Mouse (Mus musculus) yolk sac, embryonic 10.5 days (tissue): Measurements from ENCODE around the gene Anks1b.

Experiments used
- DNase-seq: peaks from one replicate; pipeline ENCODE4 v3.0.0-alpha.2; 2017; ENCODE audit warnings: low spot score

The Anks1b gene

DNA sequence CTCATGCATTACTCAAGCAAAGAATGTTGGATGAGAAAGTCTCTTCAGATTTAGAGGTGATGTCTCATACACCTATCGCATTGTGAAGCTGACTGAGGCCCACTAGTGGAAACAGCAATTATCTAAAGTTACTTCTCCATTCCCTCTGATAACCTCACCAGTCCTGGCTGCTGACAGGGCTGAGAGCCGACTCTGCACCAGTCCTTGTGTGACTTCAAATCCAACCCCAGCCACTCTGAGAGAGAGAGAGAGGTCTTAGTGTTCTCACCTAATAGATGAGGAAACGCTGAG lies 991.2 kb downstream of the Anks1b start:
- DNase-seq = no peak

DNA sequence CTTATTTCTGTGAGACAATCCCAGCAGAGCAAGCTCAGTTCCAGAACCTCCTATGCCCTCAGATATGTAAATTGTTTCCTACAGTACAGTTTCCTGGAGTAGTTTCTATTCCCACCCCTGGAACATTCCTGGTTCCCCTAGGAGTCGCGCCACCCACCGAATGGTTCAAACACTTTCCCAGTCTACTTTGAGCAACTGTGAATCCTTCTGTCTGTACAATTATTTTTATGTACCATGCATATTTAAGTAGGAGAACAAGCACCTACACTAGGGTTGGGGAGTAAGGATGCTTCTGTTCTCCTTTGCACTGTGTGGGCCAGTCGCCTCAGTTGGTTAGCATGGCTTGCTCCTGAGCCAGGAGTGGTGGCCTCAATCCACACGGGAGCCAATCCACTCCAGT lies 999.9 kb downstream of the Anks1b start:
- DNase-seq = no peak

DNA sequence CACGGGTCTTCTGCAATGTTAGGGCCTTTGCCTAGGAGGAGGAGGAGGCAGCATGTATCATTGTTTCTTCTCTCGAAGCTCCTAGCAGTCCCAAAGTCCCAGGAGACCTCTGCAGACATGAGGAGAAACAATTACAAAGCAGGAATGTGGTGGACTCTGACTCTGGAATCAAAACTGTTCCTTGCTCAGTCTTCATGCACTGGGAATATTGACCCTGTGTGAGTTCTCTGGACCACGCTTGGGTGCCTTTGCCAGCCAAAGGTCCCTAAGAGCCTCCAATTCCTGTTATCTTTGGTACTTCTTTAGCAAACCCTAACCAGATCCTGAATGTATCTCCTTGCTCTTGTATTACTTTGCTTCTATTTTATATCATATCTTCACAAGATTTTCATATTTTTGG lies 1000.9 kb downstream of the Anks1b start:
- DNase-seq = no peak

DNA sequence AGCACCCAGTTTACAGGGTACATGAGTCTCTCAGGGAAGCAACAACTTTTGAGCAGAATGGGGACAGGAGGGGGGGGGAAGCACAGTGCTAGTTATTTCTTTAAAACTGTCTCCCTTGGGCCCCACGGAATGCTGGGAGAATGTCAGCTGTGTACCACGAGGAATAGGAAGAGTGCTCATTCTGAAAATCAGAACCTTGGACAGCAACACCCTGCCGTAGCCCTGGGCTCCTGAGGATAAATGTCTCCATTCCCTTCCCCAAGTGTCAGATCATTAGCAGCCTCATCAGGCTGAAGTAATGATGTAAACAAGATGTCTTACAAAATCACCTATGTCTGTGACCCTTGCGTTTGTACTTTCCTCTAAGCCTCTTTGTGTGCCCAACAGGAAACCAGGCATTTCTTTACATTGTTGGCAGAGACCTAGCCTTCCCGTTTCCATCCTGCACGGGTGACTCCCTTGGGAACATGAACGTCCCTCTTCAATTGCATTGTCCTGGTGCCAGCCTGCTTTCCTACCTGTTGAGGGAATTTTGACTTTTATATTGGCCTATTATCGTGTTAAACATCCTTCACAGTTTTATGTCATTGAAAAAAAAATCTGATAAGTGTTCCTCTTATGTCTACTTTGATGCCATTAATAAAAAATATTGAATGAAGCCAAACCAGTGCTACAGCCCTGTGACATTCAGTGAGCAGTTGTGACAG lies 1007.7 kb downstream of the Anks1b start:
- peak; percentile 3 for DNase-seq

DNA sequence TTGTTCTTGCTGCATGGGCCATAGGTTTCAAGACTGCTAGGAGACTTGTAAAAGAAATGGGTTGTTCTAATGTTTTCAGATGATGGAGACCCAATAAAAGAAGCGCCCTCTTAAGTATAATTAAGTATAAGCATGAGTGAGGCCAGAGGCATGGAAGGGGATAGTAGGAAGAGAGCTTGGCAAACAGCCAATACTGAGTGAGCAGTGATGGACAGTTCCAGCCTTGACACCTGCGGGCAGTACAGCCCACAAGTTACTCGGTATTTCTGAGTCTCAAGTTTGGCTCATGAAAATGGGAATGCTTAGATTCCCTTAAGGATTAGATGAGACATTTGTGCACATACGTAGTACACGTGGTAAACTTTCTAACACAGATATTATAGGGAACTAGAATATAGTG lies 1016.3 kb downstream of the Anks1b start:
- no peak for DNase-seq

DNA sequence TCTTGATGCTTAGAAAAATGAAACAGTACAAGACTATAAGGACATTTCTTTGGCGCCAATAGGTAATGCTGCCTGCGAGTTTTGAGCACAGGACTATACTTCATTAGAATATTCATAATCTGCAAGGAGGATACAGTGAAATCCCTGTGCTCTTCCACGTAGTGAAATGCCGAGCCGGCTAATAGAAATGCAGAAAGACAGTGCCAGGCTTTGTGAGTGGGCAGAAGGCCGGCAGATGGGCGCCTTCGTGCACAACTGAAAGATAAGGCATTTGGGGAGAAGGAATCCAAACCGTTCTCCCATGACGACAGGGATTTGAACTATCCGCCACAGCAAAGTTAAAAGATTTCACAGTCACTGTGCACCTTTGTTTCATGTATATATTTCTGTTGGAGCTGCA lies 1019.4 kb downstream of the Anks1b start:
- DNase-seq = no peak

DNA sequence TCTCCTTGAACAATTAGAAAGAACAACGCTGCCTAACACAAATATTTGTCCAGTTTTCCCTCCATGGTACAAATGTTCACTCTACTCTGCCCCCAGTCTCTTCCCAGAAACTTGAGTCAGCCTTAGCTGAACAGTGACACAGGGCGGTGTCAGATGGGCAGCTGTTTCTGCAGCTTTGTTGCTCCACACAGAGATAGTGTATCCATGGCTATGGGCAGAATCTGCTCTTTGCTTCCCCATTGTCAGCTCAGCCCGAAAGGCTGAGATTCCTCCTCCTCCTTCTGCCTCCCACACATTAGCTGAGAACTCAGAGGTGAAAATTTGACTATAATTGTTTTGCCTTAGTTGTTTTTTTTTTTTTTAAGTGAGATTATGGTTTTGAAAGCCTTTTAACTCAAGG lies 1024.6 kb downstream of the Anks1b start:
- no peak for DNase-seq

DNA sequence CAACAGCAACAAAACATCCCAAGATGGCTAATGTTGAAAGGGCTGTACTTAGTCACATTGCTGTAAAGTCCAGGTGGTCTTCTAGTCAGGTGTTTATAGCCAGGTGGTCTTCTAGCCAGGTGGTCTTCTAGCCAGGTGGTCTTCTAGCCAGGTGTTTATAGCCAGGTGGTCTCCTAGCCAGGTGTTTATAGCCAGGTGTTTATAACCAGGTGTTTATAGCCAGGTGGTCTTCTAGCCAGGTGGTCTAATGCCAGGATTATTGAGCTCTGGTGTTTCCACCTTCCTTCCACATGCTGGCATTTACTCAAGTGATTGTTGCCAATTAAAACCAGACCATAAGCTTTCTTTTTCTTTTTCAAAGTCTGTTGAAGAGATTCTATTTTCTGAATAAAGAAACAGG lies 1030.9 kb downstream of the Anks1b start:
- no peak for DNase-seq

DNA sequence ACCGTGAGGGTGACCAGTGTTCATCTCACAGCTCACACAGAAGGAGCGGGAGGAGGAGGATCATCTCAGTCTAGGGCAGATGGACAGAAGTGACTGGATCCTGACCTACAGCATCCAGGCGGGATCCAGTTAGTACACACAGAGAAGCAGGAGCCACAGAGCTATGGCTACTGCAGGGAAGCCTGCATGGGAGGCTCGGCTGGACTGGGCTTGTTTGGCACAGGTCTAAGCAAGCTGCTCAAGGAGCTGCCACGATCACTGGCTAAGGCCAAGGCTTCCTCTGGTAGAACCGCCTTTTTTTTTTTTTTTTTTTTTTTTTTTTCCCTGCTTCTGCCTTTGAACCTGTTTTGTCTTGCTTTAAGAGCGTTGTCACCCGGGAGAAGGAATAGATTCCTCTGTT lies 1034.1 kb downstream of the Anks1b start:
- no peak for DNase-seq

DNA sequence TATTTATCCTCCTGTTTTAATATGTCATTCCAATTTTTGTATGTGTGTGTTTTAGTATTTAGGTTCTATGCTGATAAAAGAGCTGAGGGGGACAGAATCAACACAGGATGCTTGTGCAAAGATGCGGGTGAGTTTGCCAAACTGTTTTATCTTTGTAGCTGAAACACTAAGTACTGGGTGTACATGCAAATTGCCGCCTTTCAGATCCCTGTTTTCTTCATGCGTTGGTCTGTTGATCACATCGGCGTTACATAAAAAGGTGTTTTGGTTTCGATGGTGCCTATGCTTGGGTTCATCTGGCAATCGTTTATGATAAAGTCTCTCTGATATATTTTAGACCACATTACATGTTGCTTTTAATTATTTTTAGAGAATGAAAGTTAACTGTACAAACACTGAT lies 1050.2 kb downstream of the Anks1b start:
- no peak for DNase-seq

DNA sequence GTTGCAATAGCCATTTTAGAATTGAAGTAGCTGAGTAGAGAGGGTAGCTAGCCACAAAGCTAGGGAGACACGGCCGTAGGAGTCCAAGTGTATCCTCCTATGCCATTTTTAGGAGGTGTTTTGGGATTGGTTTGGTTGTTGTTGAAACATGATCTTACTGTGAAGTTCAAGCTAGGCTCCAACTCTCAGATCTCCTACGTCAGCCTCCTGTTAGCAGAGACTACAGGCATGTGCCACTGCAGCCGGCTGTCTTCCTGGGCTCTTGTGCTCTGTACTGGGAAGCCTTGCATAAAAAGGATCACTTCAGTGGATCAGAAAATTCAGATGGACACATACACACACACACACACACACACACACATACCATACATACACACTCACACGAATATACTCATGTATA lies 1059.8 kb downstream of the Anks1b start:
- no peak for DNase-seq

DNA sequence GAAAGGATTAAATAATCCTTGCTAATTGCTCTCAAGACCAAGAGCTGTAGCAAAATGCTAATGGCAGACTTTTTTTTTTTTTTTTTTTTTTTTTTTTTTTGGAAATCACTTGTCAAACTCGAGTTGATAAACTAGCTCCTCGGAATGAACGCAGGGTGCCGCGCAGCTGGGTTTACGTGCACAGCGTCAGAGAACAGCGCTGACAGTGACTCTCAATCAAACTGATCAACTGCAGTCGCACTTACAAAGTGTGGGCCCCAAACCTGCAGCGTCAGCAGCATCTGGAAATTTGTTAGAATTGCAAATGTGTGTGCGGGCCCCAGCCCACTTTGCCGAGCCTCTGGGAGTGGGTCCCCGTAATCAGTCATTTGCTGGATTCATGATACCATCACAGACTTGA lies 1061.4 kb downstream of the Anks1b start:
- DNase-seq = no peak

DNA sequence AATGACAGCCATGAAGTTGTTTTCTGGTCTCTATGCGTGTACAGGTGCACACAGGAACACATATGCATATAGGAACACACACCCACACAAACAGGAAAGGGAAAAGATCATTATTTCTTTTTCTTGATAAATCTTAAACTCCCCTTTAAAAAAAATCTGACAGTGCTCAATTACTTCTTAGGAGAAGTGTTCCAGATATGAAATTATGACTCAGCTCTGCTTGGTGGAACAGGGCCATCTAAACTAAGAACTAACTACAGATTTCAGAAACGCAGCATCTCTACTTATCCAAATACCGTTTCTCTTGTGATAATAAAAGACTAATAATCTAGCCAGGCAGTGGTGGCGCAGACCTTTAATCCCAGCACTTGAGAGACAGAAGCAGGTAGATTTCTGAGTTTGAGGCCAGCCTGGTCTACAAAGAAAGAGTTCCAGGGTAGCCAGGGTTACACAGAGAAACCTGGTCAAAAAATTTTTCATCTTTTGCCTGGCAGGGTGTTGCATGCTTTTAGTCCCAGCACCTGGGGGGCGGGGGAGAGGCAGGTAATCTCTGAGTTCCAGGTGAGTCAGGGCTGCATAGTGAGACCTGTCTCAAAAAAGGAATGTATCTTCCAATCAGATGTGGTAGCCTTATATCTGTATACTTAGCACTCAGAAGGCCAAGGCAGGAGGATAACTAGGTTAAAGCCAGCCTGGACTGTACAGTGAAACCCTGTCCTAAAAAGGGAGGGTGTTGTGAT lies 1064.6 kb downstream of the Anks1b start:
- no peak for DNase-seq

DNA sequence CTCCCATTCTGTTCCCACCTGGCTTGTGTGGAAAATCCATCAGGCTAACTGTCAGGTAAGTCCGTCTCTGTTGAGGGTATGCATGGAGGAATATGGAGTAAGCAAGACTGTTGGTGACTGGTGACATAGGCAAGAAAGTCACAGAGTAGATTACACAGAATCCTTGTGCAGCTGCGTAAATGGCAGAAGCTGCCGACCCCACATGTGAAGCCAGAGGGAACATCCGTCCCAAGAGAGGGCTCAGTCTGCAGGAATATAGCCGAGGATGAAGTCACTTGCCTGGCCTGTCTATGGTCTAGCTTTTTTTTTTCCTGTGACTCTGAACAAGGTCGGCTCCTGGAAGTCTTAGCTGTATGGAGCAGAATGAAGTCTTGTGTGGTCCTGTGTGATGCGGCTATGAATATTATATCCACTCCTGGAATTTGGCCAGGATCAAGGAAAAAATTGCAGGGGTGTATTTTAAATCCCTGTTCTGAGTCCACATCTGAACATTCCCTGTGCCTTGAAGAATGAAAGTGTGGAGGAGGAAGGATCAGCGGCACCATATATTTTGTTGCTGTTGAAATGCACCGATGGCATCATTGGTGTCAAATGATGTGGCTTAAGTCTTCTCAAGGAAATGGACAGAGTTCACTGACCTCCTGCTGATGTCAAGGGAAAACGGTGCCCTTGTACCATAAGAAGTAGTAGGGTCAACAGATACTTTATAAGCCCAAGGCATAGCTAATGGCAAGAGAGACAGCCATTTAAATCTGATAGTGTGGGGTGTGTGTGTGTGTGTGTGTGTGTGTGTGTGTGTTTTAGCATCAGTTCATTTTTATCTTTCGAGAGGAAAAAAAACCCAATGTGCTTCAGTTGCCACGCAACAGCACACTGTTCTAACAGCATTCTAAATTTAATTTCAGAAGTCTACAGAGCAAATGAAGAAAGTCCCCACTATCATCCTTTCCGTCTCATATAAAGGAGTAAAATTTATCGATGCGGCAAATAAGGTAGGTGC lies 1067.5 kb downstream of the Anks1b start:
- no peak for DNase-seq

DNA sequence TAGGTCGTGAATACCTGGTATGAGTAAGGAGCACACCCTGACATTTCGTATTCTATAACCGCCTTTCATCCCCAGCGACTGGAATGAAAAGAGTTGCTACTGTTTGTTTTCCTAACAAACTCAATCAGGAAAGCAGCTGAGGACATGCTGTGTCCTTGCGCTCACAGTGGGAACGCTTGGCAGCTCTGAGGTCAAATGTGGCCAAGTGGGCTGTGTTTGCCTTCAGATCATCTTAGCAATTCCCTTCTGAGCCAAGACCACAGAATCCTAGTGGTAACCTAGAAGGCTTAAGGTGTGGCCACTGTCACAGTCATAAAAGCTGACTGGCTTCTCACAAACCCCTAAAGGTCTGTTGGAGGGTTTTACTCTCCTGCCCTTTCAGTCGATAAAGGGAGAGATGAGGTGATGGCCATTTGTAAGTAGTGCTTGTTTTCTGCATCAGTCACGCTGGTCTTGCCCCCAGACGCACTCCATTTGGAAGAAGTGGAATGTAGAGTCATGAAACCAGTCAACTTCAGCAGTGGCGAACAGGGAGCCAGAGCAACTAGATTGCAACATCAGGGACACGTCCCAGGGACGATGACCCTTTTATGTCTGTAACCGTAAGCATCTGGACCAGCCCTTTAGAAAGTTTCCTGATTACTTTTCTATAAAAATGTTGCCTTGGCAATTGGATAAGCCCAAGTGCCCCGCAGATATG lies 1068.8 kb downstream of the Anks1b start:
- no peak for DNase-seq

DNA sequence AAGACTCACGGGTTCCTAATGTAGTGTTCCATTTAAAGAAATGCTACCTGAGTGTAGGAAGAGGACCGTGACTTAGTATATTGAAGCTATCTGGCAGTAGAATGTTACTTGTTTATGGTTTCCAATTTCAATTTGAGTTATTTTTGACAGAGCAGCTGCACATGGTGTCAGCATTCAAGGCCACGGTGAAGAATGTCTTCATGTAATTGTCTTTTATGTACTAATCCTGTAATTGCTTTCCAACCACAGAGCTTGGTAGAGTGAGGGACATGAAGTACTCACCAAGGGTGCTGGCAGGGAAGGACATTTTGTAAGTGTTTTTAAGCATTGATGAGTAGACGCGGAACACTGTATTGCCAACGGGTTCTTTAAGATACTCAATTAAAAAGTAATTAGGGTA lies 1073.7 kb downstream of the Anks1b start:
- no peak for DNase-seq

DNA sequence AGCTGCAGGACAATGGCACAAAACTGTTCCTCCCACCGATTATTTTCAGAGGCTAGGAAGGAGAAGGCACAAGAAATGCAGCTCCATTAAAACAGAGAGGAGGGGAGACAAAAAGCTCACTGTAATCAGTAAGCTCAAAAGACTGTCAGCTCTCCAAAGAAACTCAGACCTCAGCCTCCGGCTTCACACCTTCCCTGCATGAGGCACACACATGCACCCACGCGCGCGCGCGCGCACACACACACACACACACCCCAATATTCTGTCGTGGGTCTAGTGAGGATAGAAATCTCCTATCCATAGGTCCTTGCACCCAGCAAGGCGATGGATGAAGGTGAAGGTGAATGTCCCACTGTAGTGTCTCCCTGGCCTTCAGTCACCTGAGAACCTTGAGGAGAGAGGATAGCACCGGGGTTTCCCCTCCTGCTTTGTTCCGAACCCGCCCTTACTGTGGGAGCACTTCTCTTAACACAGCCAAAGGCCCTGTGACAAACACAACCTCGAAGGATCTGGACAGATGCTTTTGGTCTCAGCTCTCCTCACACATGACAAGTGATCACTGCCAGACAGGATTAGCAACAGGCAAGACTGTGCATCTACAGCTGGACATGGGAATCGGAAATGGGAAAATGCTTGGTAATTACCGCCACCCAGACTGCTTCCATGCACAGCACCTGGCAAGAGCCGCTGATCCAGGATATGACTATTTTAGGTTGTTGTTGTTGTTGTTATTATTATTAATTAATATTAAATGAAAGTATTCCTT lies 1074.5 kb downstream of the Anks1b start:
- DNase-seq = no peak

DNA sequence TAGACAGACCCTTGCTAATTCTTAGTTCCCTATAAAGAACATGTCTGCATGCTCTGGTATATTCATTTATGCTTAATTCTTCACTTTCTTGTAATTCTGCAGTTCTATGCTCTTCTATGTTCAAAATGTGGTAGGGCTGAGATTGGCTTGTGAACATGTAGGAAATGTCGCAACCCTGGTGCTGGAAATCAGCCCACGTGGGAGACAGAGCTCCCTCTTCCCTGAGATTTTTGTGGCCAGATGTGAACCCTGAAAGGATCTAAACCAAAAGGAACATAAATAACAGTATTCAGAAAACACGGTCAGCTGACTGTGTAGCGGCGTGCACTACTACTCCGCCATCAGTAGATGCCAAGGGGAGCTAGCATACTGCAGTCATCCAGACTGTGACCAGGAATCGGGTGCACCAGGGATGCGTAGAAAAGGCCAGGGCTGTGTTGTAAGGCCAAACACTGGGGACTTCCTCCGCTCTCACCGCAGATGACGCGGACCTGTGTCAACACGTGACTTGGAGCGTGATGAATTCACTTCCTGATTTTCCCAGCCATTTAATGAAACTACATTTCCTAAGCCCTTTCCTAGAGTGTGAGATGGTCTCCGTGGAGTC lies 1079.9 kb downstream of the Anks1b start:
- DNase-seq = no peak

DNA sequence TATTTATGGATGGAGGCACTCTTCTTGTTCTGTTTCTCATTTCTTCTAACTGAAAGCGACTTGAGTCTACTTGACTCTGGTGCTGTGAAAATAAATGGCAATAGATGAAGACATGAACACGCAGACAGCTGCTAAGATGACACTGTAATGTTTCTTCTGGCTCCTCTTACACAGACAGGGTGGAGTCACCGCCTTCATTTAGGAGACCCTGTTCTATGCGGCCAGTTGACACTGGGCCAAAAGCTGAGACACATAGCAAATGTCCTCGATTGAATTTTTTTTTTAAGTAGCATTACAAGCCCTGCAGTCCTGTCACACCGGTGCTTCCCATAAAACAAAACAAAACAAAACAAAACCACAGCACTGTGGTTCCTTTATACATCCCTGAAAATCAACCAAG lies 1080.5 kb downstream of the Anks1b start:
- DNase-seq = no peak

DNA sequence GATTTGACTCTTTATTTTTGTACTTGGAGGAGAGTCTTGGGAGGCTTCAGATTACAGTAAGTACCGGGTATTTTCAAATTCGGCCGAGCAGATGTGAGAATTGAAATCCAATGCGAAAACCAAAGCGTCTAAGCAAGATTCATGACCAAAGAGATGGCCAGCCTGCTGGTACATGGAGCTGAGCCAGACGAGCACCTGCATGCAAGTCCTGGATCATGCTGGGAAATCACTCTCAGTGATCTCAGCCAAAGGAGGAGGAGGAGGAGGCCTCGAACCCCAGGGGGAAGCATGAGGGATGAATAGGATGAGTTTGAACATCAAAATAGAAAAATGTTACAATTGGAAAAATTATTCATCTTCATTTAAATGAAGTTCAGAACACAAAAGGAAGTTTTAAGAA lies 1087.1 kb downstream of the Anks1b start:
- no peak for DNase-seq

DNA sequence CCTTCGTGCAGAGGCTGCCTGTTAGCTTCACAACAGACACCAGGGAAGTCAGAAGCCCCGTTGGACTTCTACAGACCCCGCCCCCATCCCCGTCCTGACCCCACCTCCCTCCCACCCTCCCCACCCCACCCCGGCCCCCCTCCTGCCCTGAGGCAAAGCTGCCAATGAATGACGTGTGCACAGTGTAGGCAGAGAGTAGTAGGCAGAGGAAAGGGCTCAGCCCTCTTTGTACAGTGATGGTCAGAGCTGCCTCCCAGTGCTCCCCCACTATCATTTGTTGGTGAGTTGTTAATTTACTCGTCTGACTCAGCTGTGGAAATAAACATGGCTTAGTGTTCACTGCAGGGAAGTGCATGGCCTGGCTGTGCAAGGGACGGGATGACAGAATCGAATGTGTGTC lies 1091.2 kb downstream of the Anks1b start:
- DNase-seq = peak; percentile 33
